Mouse (Mus musculus) cerebellum, adult 2 months (tissue): ENCODE measurements at regions not wholly inside any gene's neighbourhood (a gene's known extent, or its start where the extent isn't known, plus 50 kb on each side); places are given as distances from the start of the nearest gene placed in this dataset.

ENCODE experiments used
- CTCF ChIP-seq: fragments of 200-500 bp; IDR thresholded peaks from 2 replicates; pipeline ENCODE4 v1.5.1; 2011; ENCODE audit warnings: low read depth, mild to moderate bottlenecking, control low read depth, low read length, moderate library complexity, borderline replicate concordance; ENCODE audit not compliant: insufficient read depth
- POLR2A ChIP-seq: fragments of 200-500 bp; IDR thresholded peaks from 2 replicates; pipeline ENCODE4 v1.6.1; 2011; ENCODE audit warnings: low read length, control low read depth, borderline replicate concordance; ENCODE audit not compliant: insufficient read depth

DNA sequence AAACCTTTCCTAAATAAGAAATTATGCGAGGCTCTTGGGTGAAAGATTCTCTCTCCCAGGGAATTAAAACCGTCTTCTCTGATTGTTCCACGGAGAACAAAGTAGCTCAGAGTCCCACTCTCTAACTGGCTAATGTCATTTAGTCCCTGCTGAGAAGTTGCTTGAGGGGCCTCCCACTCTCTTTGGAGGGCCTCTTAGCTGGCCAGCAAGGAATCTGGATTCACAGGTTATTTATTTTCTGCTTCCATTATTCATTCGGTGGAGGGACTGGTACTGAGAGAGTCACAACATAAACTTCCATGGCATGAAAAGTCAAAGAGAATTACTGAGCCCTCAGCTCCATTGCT is 210.8 kb downstream of the Mex3b start:
- no peak for TF ChIP-seq CTCF
- no peak for TF ChIP-seq POLR2A
